Mouse (Mus musculus) stomach, embryonic 16.5 days (tissue): Measurements from ENCODE around the gene Hjurp. TPM values are rescaled to one million over a fixed set of nuclear protein-coding genes. Genes with fewer than 3 reads are reported as not detected.

Experiments used
- ATAC-seq: fragments of 200-750 bp; cut with Nextera tagmentation; 2 replicates; pipeline ENCODE4 v1.8.0; 2017; ENCODE audit warnings: moderate number of reproducible peaks, moderate TSS enrichment; ENCODE audit not compliant: insufficient read depth, low FRiP score
- H3K27ac ChIP-seq: fragments of 300-500 bp; sonication (generic); 2 replicates; pipeline ENCODE4 v1.5.1; 2014; ENCODE audit warnings: low read length
- H3K27me3 ChIP-seq: fragments of 300-500 bp; sonication (generic); 2 replicates; pipeline ENCODE4 v1.6.1; 2014; ENCODE audit warnings: low read length, control low read depth, mixed read lengths; ENCODE audit not compliant: control insufficient read depth, insufficient read depth
- H3K36me3 ChIP-seq: fragments of 300-500 bp; sonication (generic); 2 replicates; pipeline ENCODE4 v1.6.1; 2014; ENCODE audit warnings: low read length; ENCODE audit not compliant: control insufficient read depth, insufficient read depth
- H3K4me1 ChIP-seq: fragments of 300-500 bp; sonication (generic); 2 replicates; pipeline ENCODE4 v1.6.1; 2014; ENCODE audit warnings: low read length, control low read depth, mixed read lengths; ENCODE audit not compliant: control insufficient read depth, insufficient read depth
- H3K4me2 ChIP-seq: fragments of 300-500 bp; sonication (generic); 2 replicates; pipeline ENCODE4 v1.6.1; 2014; ENCODE audit warnings: low read depth, low read length, mixed read lengths
- H3K4me3 ChIP-seq: fragments of 300-500 bp; sonication (generic); replicated peaks from 2 replicates; pipeline ENCODE4 v1.5.1; 2014; ENCODE audit warnings: mild to moderate bottlenecking, low read length
- H3K9ac ChIP-seq: fragments of 300-500 bp; sonication (generic); 2 replicates; pipeline ENCODE4 v1.6.1; 2014; ENCODE audit warnings: low read length
- H3K9me3 ChIP-seq: fragments of 300-500 bp; sonication (generic); replicated peaks from 2 replicates; pipeline ENCODE4 v1.6.1; 2016; ENCODE audit warnings: low read length, control low read depth; ENCODE audit not compliant: control insufficient read depth
- WGBS: fragments of 180-500 bp; shearing (Covaris S2); extraction: QIAGEN DNeasy Blood & Tissue Kit; methylation state at CpG from one replicate; pipeline ENCODE4 v1.1.7; 2014; 5-methylcytosine and 5-hydroxymethylcytosine counted together
- polyA plus RNA-seq: library from polyadenylated mRNA; unstranded; fragments of >200 nt; fragmentation: Nextera tagmentation; extraction: Ambion mirVana; gene quantifications from 2 replicates; pipeline ENCODE4 v1.2.1, GENCODE M21; 2015

Gene Hjurp
- polyA plus RNA-seq, 1 experiment from 2014 or later = 169 TPM

GRCm38 (mm10) chr1:88307180-88307579 lies 29.7 kb upstream of the Hjurp start:
- no peak for ATAC-seq
- Histone ChIP-seq H3K4me3 (no peak overlapping the region), H3K4me1 (no peaks in the 10 kb centered on the region), H3K9me3 (peaks cover 28% of the 10 kb centered on the region), H3K27me3 (no peaks in the 10 kb centered on the region), H3K27ac (no peak overlapping the region), H3K36me3 (no peaks in the 10 kb centered on the region), H3K9ac (no peak overlapping the region), H3K4me2 (no peak overlapping the region)
- 64% methylated on average over 12 of the region's 12 CpGs for WGBS

DNA sequence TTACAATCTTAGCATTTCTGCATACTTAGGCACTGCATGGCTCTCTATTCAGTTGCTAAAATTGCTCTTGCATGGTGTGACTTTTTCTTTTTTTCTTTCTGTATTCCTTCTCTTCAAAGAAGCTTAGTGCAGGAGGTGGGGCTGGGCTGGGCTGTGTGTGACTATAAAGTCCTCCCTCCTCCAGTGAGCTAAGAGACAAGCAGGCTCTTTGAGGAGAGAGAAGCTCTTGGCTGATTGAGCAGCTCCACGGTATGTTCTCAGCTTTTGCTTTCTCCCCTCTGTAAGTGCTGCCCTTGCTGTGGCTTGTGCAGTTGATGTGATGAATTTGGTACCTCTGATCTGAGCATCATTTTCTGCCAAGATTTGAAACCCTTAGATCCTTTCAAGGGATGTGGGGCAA lies 29.1 kb upstream of the Hjurp start:
- ATAC-seq = no peak
- no peaks in the 10 kb centered on the region for H3K27me3 ChIP-seq
- H3K27ac ChIP-seq = no peak overlapping the region
- 59% methylated on average over 1 of the region's 1 CpGs for WGBS
- H3K36me3 ChIP-seq = no peaks in the 10 kb centered on the region
- H3K4me1 ChIP-seq = no peaks in the 10 kb centered on the region
- H3K9me3 ChIP-seq = peaks cover 32% of the 10 kb centered on the region
- no peak overlapping the region for H3K9ac ChIP-seq
- H3K4me3 ChIP-seq = no peak overlapping the region
- H3K4me2 ChIP-seq = no peak overlapping the region

DNA sequence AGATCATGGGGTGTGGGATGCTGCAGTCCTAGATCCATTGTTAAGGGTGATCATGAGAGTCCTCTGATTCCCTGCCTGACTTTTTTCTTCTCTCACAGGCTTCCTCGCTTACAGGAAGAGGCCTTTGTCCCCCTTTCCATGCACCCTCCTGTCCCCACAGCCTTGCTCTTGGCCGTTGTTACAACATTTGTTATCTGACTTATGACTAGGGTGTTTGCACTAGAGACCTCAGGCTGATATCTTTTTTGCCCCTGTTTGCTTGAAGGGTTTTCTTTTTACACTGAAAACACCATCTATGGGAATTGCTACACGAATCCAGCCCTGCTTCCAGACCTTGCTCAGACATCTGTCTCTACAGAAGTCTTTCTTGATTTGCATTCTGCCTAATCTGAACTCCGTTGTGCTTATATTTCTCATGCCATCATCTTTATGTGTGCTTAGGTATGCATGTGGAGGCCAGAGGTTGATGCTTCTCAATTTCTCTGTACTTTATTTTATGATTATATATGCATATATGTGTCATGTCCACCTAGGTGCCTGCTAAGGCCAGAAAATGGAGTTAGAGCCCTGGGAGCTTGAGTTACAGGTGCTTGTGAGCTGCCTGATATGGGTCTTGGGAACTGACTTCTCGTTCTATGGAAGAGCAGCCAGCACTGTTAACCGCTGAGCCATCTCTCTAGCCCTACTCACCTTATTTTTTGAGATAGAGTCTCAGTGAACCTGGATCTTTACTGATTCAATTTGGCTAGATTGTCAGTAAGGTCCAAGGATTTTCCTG lies 27.8 kb upstream of the Hjurp start:
- H3K4me2 ChIP-seq = no peak overlapping the region
- ATAC-seq = peak; percentile 25; the same call in 1 of the 2 replicates
- H3K9me3 ChIP-seq = peaks cover 37% of the 10 kb centered on the region
- 41% methylated on average over 6 of the region's 6 CpGs for WGBS
- no peaks in the 10 kb centered on the region for H3K27me3 ChIP-seq
- no peak overlapping the region for H3K4me3 ChIP-seq
- H3K27ac ChIP-seq = no peak overlapping the region
- no peaks in the 10 kb centered on the region for H3K4me1 ChIP-seq
- H3K36me3 ChIP-seq = no peaks in the 10 kb centered on the region
- no peak overlapping the region for H3K9ac ChIP-seq

GRCm38 (mm10) chr1:88304261-88304985 lies 27.0 kb upstream of the Hjurp start:
- Histone ChIP-seq H3K4me2 (no peak overlapping the region), H3K36me3 (no peaks in the 10 kb centered on the region), H3K9me3 (peaks cover 42% of the 10 kb centered on the region), H3K4me1 (no peaks in the 10 kb centered on the region), H3K27ac (no peak overlapping the region), H3K4me3 (no peak overlapping the region), H3K27me3 (no peaks in the 10 kb centered on the region), H3K9ac (no peak overlapping the region)
- WGBS = 61% methylated on average over 8 of the region's 8 CpGs
- no peak for ATAC-seq

DNA sequence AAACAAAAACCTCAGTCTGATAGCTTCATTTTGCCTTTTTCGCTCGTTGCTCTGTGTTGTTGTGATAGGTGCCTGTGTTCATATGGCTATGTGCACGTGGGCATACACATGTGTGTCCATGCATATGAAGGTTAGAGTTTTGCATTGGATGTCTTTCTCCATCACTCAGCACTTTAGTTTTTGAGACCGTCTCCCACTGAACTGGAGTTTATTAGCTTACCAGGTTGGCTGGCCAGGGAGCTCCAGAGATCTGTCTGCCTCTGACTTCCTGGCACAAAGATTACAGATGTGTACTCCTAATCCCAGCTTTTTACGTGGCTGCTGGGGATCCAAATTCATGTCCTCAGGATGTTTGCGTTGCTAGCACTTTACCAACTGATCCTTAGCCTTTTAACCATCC lies 26.3 kb upstream of the Hjurp start:
- Histone ChIP-seq H3K9me3 (peaks cover 38% of the 10 kb centered on the region), H3K27ac (no peak overlapping the region), H3K27me3 (no peaks in the 10 kb centered on the region), H3K9ac (no peak overlapping the region), H3K4me3 (no peak overlapping the region), H3K4me1 (no peaks in the 10 kb centered on the region), H3K4me2 (no peak overlapping the region), H3K36me3 (no peaks in the 10 kb centered on the region)
- WGBS = 63% methylated on average over 6 of the region's 6 CpGs
- ATAC-seq = no peak

DNA sequence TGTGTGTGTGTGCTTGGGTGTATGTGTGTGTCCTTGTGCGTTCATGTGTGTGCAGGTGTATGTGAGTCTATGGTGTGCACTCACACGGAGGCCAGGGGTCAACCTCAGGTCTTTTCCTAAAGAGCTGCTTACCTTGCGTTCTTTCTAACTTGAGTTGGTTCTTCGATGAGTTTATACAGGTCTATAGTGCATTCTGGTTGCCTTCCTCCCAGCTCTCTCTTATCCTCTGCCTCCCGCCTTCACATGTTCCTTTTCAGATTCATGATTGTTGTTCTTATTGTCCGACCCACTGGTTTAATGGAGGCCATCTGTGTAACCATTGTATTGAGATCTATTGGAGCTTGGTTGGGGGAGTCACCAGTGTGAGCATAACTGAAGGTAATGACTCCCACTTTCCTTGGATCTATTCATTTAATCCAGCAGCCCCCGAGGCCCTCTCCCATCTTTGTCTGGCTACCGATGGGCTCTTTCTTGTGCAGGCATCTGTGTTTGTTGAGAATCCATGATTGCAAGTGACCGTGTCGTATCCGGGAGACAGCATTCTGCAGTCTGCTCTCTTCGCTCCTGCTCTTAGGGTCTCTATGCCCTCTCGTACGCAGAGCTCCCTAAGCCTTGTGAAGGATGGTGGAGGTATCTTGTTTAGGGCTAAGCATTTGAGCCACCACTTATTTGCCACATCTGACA lies 24.8 kb upstream of the Hjurp start:
- no peaks in the 10 kb centered on the region for H3K4me1 ChIP-seq
- no peak overlapping the region for H3K4me3 ChIP-seq
- H3K27ac ChIP-seq = no peak overlapping the region
- WGBS = 65% methylated on average over 14 of the region's 14 CpGs
- peaks cover 38% of the 10 kb centered on the region for H3K9me3 ChIP-seq
- no peak overlapping the region for H3K9ac ChIP-seq
- H3K27me3 ChIP-seq = no peaks in the 10 kb centered on the region
- ATAC-seq = no peak
- no peaks in the 10 kb centered on the region for H3K36me3 ChIP-seq
- H3K4me2 ChIP-seq = no peak overlapping the region

DNA sequence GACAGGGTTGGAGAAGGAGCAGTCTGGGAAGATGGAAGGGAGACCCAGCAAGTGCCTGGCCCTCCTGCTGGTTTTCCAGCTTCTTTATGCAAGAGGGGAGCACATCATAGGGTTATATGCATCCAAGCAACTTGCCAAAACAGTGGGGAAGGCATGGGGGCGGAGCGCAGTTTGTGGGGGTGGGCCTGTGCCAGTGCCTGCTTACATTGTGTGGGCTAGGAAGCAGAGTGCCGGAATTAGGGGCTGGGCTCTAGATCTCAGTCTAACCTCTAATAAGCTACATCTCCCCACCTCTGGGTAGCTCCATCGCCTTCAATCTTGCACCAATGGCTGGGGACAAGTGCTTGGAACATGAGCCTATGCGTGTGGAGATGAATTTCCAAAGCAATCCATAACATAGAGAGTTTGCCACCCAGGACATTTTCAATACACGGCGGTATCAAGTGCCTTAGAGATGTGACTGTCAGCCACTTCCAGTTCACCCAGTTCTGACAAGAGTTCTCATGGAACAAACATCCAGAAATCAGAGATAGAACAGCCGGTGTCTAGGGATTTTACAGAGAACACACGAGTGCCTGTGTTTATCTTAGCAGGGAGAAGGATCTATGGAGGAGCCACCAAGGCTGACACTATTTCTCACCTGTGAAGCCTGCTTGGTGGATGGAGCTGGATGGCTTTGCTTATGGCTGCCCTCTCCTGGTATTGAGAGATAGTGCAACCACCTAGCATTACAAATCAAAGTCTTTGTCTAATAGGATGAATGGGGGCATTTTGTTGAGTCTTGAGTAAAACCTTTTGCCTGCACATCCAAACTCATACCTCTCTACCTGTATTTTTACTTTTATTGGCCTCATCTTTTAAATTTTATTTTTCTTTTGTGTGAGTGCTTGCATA lies 23.9 kb upstream of the Hjurp start:
- Histone ChIP-seq H3K9me3 (peaks cover 33% of the 10 kb centered on the region), H3K4me3 (no peak overlapping the region), H3K27ac (no peak overlapping the region), H3K36me3 (no peaks in the 10 kb centered on the region), H3K9ac (no peak overlapping the region), H3K4me1 (no peaks in the 10 kb centered on the region), H3K27me3 (no peaks in the 10 kb centered on the region), H3K4me2 (no peak overlapping the region)
- WGBS = 65% methylated on average over 9 of the region's 9 CpGs
- 0 out of 2 replicates have a peak, but pooled peaks have one; percentile 0 for ATAC-seq

DNA sequence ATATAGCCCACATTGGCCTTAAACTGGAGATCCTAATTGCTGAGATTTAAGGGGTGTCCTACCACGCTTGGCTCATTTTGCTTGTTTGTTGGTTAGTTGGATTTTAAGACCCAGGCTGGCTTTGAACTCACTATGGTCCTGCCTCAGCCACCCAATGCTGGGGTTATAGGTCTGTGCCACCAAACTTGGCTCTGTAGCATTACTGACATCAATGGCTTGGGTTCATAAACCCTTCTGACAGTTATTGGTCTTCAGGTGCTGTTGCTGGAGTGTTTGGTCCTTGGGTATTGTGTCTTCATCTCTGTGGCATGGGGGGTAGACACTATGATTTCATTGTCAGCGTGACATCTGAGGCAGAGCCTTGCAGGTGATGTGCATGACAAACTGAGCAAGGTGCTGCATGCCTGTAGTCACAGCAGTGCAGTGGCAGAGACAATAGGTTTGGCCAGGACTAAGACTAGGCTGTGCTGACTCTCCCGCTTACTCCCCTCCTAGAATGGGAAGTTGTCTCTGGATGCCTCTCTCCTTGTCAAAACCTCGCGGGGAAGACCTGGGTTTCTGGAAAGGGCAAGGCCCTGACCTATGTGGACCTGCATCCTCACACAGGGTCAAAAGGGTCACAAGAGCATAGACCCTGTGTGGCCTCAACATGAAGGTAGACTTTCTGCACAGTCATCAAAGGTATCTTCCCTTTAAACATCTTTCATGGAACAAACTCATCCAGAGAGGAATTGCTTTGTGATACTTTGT lies 23.0 kb upstream of the Hjurp start:
- H3K36me3 ChIP-seq = no peaks in the 10 kb centered on the region

More for the DNA sequence above, 23.0 kb upstream of the Hjurp start:
- no peak overlapping the region for H3K4me3 ChIP-seq
- no peak overlapping the region for H3K4me2 ChIP-seq
- no peak overlapping the region for H3K27ac ChIP-seq
- H3K9ac ChIP-seq = no peak overlapping the region
- ATAC-seq = 0 out of 2 replicates have a peak, but pooled peaks have one; percentile 15
- WGBS = 40% methylated on average over 5 of the region's 5 CpGs
- no peaks in the 10 kb centered on the region for H3K4me1 ChIP-seq
- H3K27me3 ChIP-seq = no peaks in the 10 kb centered on the region
- peaks cover 40% of the 10 kb centered on the region for H3K9me3 ChIP-seq
